Mouse (Mus musculus): ENCODE measurements at regions not wholly inside any gene's neighbourhood (a gene's known extent, or its start where the extent isn't known, plus 50 kb on each side); places are given as distances from the start of the nearest gene placed in this dataset.
"Not testable (repeated sequence)": the region's sequence is repeated elsewhere in the genome, so short reads cannot be mapped to it uniquely, and the experiment has no call there.

DNA sequence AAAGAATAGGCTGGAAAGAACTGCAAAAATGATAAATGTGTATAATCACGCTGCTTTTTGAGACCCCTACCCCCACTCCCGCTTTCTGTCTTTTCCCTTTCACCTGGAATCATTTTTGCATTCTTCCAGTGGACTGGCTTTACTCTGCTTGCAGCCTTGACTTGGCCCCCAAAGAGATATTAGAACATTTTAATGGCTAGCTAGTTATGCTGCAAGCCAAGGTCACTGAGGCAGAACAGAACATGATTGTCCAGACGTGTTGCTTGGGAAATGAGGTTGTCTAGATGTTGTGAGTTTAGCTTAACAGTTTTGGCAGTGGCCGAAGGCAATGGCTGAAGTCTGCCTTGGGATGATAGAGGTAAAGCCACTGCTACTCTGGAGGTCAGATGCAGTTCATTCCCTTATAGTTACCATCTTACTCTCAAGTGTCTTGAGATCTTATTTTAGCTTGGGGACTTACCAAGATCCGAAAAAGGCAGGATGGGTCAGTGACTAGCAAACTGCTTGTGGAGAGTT is 87.9 kb upstream of the Tars start:
- Histone ChIP-seq H3K4me3 (replicated peaks; ENCODE audit: insufficient read depth, low read depth, low read length) (no peak overlapping the region), H3K4me1 (ENCODE audit: control insufficient read depth, insufficient read depth, low read length) (no peaks in the 10 kb centered on the region), H3K27me3 (ENCODE audit: control insufficient read depth, insufficient read depth, low read length) (no peaks in the 10 kb centered on the region), H3K27ac (ENCODE audit: insufficient read depth, low read length) (no peak overlapping the region)
- no peak for TF ChIP-seq POLR2A (IDR thresholded peaks at IDR 0.05; ENCODE audit: borderline replicate concordance, insufficient read depth, low read length)
- no peak for TF ChIP-seq CTCF (IDR thresholded peaks at IDR 0.05; ENCODE audit: borderline replicate concordance, insufficient read depth, low read depth, low read length)
- DNase-seq: no peak
- 63% methylated on average over 5 of the region's 5 CpGs for WGBS

DNA sequence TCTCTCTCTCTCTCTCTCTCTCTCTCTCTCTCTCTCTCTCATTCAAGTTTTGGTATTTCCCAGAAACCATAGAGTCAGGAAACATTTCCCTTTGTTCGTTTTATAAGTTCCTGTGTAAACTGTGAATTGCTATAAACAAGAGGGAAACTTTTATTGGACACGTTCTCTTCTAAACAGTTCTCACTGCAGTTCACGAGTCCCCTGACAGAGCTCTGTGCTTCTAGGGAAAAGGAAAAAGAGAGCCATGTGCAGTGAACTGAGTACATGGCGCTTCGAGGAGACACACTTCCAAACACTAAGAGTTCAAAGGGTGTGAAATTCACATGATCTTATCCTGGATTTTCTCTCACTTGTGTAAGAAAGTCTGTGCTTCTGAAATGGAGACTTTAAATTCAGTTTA is 84.5 kb upstream of the Tars start:
- WGBS: 73% methylated on average over 5 of the region's 5 CpGs
- Histone ChIP-seq H3K4me3 (replicated peaks; ENCODE audit: insufficient read depth, low read depth, low read length) (no peak overlapping the region), H3K27ac (ENCODE audit: insufficient read depth, low read length) (no peak overlapping the region), H3K27me3 (ENCODE audit: control insufficient read depth, insufficient read depth, low read length) (no peaks in the 10 kb centered on the region), H3K4me1 (ENCODE audit: control insufficient read depth, insufficient read depth, low read length) (no peaks in the 10 kb centered on the region; the same call in 1 of the 2 replicates)
- no peak for DNase-seq
- TF ChIP-seq POLR2A (IDR thresholded peaks at IDR 0.05; ENCODE audit: borderline replicate concordance, insufficient read depth, low read length): no peak
- TF ChIP-seq CTCF (IDR thresholded peaks at IDR 0.05; ENCODE audit: borderline replicate concordance, insufficient read depth, low read depth, low read length): no peak

DNA sequence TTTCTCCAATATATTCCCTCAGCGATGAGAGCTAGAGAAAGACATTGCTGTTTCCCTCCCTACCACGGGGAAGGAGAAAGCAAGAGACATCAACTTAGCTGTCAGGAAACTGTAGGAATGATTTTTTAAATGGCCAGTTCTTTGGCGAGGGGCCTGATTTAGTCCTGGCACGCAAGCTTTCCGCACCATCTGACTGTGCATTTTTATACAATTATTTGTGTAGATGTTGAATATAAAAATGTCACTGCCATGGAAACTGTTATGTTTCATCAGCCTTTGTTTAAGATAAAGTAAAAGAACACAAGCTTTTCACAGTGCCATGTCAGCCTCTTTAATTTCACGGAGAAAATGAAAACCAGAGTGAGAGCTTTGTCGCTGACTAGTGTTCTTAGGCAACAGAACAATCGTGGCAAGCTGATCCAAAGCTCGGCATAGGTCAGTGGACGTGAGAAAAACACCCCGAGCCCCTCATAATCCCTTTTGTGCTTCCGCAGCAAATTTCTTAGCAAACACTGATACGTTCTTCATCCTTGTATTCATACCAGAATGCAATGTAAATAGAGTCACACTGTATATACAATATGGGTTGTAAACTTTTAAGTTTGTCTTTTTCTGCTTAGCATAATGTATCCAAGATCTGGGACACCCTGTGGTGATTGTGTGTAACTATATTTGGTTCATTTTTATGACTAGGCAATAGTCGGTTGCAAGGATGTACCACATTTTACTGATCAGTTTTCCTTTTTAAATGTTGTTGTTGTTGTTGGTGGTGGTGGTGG is 79.9 kb upstream of the Tars start:
- no peak for DNase-seq
- Histone ChIP-seq H3K27ac (ENCODE audit: insufficient read depth, low read length) (no peak overlapping the region), H3K4me3 (replicated peaks; ENCODE audit: insufficient read depth, low read depth, low read length) (no peak overlapping the region), H3K4me1 (ENCODE audit: control insufficient read depth, insufficient read depth, low read length) (no peaks in the 10 kb centered on the region; the same call in 1 of the 2 replicates), H3K27me3 (ENCODE audit: control insufficient read depth, insufficient read depth, low read length) (no peaks in the 10 kb centered on the region)
- no peak for TF ChIP-seq POLR2A (IDR thresholded peaks at IDR 0.05; ENCODE audit: borderline replicate concordance, insufficient read depth, low read length)
- no peak for TF ChIP-seq CTCF (IDR thresholded peaks at IDR 0.05; ENCODE audit: borderline replicate concordance, insufficient read depth, low read depth, low read length)
- WGBS: 11% methylated on average over 14 of the region's 14 CpGs

DNA sequence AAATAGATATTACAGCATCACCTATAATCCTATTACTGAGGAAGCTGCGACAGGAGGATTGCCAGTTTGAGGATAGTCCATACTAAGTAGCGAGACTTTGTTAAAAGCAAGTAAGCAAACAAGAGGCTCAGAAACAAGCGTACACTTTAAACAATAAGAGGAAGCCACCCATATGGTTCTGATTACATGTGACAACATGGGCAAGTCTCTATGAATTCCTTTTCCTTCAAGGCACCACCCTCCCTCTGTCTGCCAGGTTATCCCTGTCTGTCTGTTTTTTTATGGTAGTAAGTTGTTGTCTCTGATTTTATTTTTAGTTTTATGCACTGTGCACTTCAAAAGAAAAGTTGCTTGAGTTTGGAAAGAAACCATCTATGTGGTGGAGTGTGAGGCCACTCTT is 76.8 kb upstream of the Tars start:
- 92% methylated on average over 3 of the region's 3 CpGs for WGBS
- DNase-seq: no peak
- TF ChIP-seq CTCF (IDR thresholded peaks at IDR 0.05; ENCODE audit: borderline replicate concordance, insufficient read depth, low read depth, low read length): no peak
- TF ChIP-seq POLR2A (IDR thresholded peaks at IDR 0.05; ENCODE audit: borderline replicate concordance, insufficient read depth, low read length): no peak
- no peak overlapping the region for H3K4me3 ChIP-seq (replicated peaks; ENCODE audit: insufficient read depth, low read depth, low read length)
- no peaks in the 10 kb centered on the region; the same call in 1 of the 2 replicates for H3K4me1 ChIP-seq (ENCODE audit: control insufficient read depth, insufficient read depth, low read length)
- no peaks in the 10 kb centered on the region for H3K27me3 ChIP-seq (ENCODE audit: control insufficient read depth, insufficient read depth, low read length)
- no peak overlapping the region for H3K27ac ChIP-seq (ENCODE audit: insufficient read depth, low read length)

DNA sequence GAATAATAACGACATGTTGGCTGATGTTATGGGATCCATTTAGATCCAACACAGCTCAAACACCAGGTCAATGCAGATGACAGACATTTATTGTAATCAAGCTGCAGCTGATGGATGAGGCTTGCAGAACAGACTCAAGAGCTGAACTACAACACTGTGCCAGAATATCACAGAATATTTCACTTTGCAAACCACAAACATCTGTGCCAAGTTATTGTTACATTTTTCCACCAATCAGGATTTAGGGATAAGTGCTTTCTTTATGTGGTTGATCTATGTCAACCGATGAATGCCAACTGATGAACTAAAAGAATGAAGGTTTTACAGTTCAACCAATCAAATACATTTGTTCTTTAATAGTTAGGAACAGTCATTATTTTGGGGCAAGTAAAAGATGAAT is 63.9 kb upstream of the Tars start:
- no peak overlapping the region for H3K27ac ChIP-seq (ENCODE audit: insufficient read depth, low read length)
- no peak overlapping the region for H3K4me3 ChIP-seq (replicated peaks; ENCODE audit: insufficient read depth, low read depth, low read length)
- WGBS: 56% methylated on average over 2 of the region's 2 CpGs
- H3K4me1 ChIP-seq (ENCODE audit: control insufficient read depth, insufficient read depth, low read length): no peaks in the 10 kb centered on the region
- no peaks in the 10 kb centered on the region for H3K27me3 ChIP-seq (ENCODE audit: control insufficient read depth, insufficient read depth, low read length)
- DNase-seq: no peak
- TF ChIP-seq POLR2A (IDR thresholded peaks at IDR 0.05; ENCODE audit: borderline replicate concordance, insufficient read depth, low read length) (no peak), CTCF (IDR thresholded peaks at IDR 0.05; ENCODE audit: borderline replicate concordance, insufficient read depth, low read depth, low read length) (no peak)

DNA sequence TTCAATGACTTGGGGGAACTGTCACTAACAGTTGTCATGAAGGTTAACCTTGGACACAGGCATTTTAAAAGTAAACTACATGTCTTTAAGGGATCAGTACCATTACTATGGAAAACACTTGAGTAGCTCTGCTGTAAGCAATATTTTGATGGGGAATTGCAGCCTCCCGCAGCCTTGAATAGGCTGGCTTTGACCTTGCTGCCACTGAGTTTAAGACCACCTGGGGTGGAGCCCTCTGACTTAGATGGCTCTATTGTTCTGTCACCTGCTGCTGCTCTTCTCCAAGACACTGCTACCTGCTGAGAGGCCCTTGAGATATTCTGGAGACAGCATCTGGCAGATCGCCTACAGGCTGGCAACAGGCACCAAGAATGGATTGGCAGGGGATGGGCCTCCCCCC is 62.1 kb upstream of the Tars start:
- H3K27me3 ChIP-seq (ENCODE audit: control insufficient read depth, insufficient read depth, low read length); H3K4me3 ChIP-seq (replicated peaks; ENCODE audit: insufficient read depth, low read depth, low read length); DNase-seq; H3K4me1 ChIP-seq (ENCODE audit: control insufficient read depth, insufficient read depth, low read length); H3K27ac ChIP-seq (ENCODE audit: insufficient read depth, low read length): not testable (repeated sequence)
- 27% methylated on average over 2 of the region's 2 CpGs for WGBS

DNA sequence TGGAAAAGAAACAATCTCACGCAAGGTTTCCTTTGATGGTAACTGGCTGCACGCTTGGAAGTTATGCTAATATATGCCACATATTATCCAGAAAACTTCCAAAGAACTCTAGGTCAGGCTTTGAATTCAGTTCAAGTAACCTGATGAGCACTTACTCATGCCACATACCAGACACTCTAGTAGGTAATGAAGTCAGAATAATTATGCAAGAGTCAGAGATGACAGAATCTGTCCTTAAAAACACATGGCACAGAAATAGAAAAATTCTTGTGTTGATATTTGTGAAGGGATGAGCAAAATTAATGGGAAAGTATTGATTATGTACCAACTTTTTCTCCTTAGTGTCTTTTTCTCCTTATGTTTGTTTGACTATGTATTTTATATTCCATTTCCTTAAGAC is 59.8 kb upstream of the Tars start:
- Histone ChIP-seq H3K27ac (ENCODE audit: insufficient read depth, low read length) (no peak overlapping the region), H3K27me3 (ENCODE audit: control insufficient read depth, insufficient read depth, low read length) (no peaks in the 10 kb centered on the region), H3K4me3 (replicated peaks; ENCODE audit: insufficient read depth, low read depth, low read length) (no peak overlapping the region), H3K4me1 (ENCODE audit: control insufficient read depth, insufficient read depth, low read length) (no peaks in the 10 kb centered on the region)
- DNase-seq: no peak
- TF ChIP-seq CTCF (IDR thresholded peaks at IDR 0.05; ENCODE audit: borderline replicate concordance, insufficient read depth, low read depth, low read length): no peak
- TF ChIP-seq POLR2A (IDR thresholded peaks at IDR 0.05; ENCODE audit: borderline replicate concordance, insufficient read depth, low read length): no peak
- 85% methylated on average over 2 of the region's 2 CpGs for WGBS

DNA sequence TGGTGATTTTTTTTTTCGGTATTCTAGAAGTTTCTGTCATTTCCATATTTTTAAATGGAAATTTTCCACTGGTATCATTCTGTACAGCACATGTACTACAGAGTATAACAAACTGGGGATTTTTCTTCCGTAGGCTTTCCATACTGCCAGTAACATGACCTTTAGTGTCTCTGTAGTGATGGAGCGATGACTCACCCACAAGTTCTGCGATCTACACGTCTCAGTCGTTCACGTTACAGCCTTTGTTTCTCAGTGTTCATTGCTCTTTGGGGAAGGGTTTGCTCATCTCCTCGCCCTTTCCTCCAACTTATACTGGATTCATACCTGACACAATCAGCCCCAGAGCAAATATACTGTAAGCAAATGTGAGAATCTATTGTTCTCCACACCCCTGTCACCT is 57.8 kb upstream of the Tars start:
- Histone ChIP-seq H3K27ac (ENCODE audit: insufficient read depth, low read length) (no peak overlapping the region), H3K4me1 (ENCODE audit: control insufficient read depth, insufficient read depth, low read length) (no peaks in the 10 kb centered on the region), H3K4me3 (replicated peaks; ENCODE audit: insufficient read depth, low read depth, low read length) (no peak overlapping the region), H3K27me3 (ENCODE audit: control insufficient read depth, insufficient read depth, low read length) (no peaks in the 10 kb centered on the region)
- 91% methylated on average over 8 of the region's 8 CpGs for WGBS
- DNase-seq: no peak
- TF ChIP-seq CTCF (IDR thresholded peaks at IDR 0.05; ENCODE audit: borderline replicate concordance, insufficient read depth, low read depth, low read length) (no peak), POLR2A (IDR thresholded peaks at IDR 0.05; ENCODE audit: borderline replicate concordance, insufficient read depth, low read length) (no peak)

Measured in cerebellum, adult 2 months (tissue).